Mouse (Mus musculus): Measurements from ENCODE around the gene Tmem95. TPM values are rescaled to one million over a fixed set of nuclear protein-coding genes. Genes with fewer than 3 reads are reported as not detected.
"Not testable (repeated sequence)": the region's sequence is repeated elsewhere in the genome, so short reads cannot be mapped to it uniquely, and the experiment has no call there.

Gene Tmem95
- total RNA-seq (2021): not detected
- long read RNA-seq, experiment 1: 0 reads
- long read RNA-seq, experiment 2: 0 reads

- DNase-seq: no peak
These were observed at the start of gene Tmem95 for GRCm38 (mm10) chr11:69877878-69878277. Gene Tmem95, minus strand, starts transcription at chr11:69878018.

GRCm38 (mm10) chr11:69927501-69927900, 49.7 kb upstream of the Tmem95 start:
- DNase-seq: no peak

GRCm38 (mm10) chr11:69922796-69923195, 45.0 kb upstream of the Tmem95 start:
- no peak for DNase-seq

- DNase-seq: peak in 1 of 2 experiments; percentile 32
These were observed 44.4 kb upstream of the Tmem95 start for GRCm38 (mm10) chr11:69922012-69922756.

- peak; percentile 100 for DNase-seq
These were observed 43.5 kb upstream of the Tmem95 start, which contains the start of gene Eif5a for GRCm38 (mm10) chr11:69921114-69922011. Gene Eif5a, minus strand, starts transcription at chr11:69921958.

GRCm38 (mm10) chr11:69920266-69921031, 42.6 kb upstream of the Tmem95 start:
- no peak for DNase-seq

GRCm38 (mm10) chr11:69919661-69920265, 41.9 kb upstream of the Tmem95 start:
- peak; percentile 91 to 92 for DNase-seq

- no peak for DNase-seq
These were observed 41.2 kb upstream of the Tmem95 start for GRCm38 (mm10) chr11:69919053-69919452.

GRCm38 (mm10) chr11:69918118-69918517, 40.3 kb upstream of the Tmem95 start:
- no peak for DNase-seq

GRCm38 (mm10) chr11:69917379-69917948, 39.6 kb upstream of the Tmem95 start:
- DNase-seq: no peak

- not testable (repeated sequence) for DNase-seq
These were observed 39.0 kb upstream of the Tmem95 start for GRCm38 (mm10) chr11:69916652-69917378.

GRCm38 (mm10) chr11:69915667-69916627, 38.1 kb upstream of the Tmem95 start:
- DNase-seq: no peak

- no peak for DNase-seq
These were observed 37.2 kb upstream of the Tmem95 start for GRCm38 (mm10) chr11:69914917-69915430.

- DNase-seq: no peak
These were observed 36.5 kb upstream of the Tmem95 start for GRCm38 (mm10) chr11:69914372-69914764.

- DNase-seq: peak; percentile 95 to 97
These were observed 35.9 kb upstream of the Tmem95 start, which contains the start of gene Gps2 for GRCm38 (mm10) chr11:69913554-69914371. Gene Gps2, plus strand, starts transcription at chr11:69913888.

GRCm38 (mm10) chr11:69912716-69913530, 35.1 kb upstream of the Tmem95 start:
- no peak for DNase-seq

- no peak for DNase-seq
These were observed 33.9 kb upstream of the Tmem95 start for GRCm38 (mm10) chr11:69911701-69912100.

All from heart, adult 18-20 months (tissue).